Mouse (Mus musculus) midbrain, embryonic 14.5 days (tissue): ENCODE measurements around the gene Gmeb2. TPM values are rescaled to one million over a fixed set of nuclear protein-coding genes. Genes with fewer than 3 reads are reported as not detected.

ENCODE experiments used
- ATAC-seq: fragments of 200-750 bp; cut with Nextera tagmentation; 2 replicates; pipeline ENCODE4 v1.8.0; 2017; ENCODE audit warnings: moderate number of reproducible peaks, moderate library complexity; ENCODE audit not compliant: low FRiP score, low TSS enrichment
- DNase-seq: peaks from one replicate; pipeline ENCODE4 v3.0.0-alpha.2; 2015
- H3K27ac ChIP-seq: fragments of 300-500 bp; sonication (generic); replicated peaks from 2 replicates; pipeline ENCODE4 v1.5.1; 2014; ENCODE audit warnings: mild to moderate bottlenecking, low read depth, low read length, moderate library complexity
- H3K27me3 ChIP-seq: fragments of 300-500 bp; sonication (generic); 2 replicates; pipeline ENCODE4 v1.6.1; 2014; ENCODE audit warnings: low read length, control low read depth, mixed read lengths; ENCODE audit not compliant: control insufficient read depth, insufficient read depth
- H3K36me3 ChIP-seq: fragments of 300-500 bp; sonication (generic); 2 replicates; pipeline ENCODE4 v1.6.1; 2014; ENCODE audit warnings: low read length, control low read depth; ENCODE audit not compliant: control insufficient read depth, insufficient read depth
- H3K4me1 ChIP-seq: fragments of 300-500 bp; sonication (generic); 2 replicates; pipeline ENCODE4 v1.6.1; 2014; ENCODE audit warnings: mild to moderate bottlenecking, antibody characterized with exemption, low read length, control low read depth; ENCODE audit not compliant: control insufficient read depth, insufficient read depth
- H3K4me2 ChIP-seq: fragments of 300-500 bp; sonication (generic); 2 replicates; pipeline ENCODE4 v1.6.1; 2014; ENCODE audit warnings: mild to moderate bottlenecking, low read length, moderate library complexity
- H3K4me3 ChIP-seq: fragments of 300-500 bp; sonication (generic); replicated peaks from 2 replicates; pipeline ENCODE4 v1.5.1; 2014; ENCODE audit warnings: low read depth, low read length
- H3K9ac ChIP-seq: fragments of 300-500 bp; sonication (generic); replicated peaks from 2 replicates; pipeline ENCODE4 v1.6.1; 2014; ENCODE audit warnings: mild to moderate bottlenecking, low read length, moderate library complexity
- H3K9me3 ChIP-seq: fragments of 300-500 bp; sonication (generic); 2 replicates; pipeline ENCODE4 v1.6.1; 2016; ENCODE audit warnings: low read length, control low read depth, mixed read lengths; ENCODE audit not compliant: control insufficient read depth
- WGBS: fragments of 180-500 bp; shearing (Covaris S2); extraction: QIAGEN DNeasy Blood & Tissue Kit; methylation state at CpG from one replicate; pipeline ENCODE4 v1.1.7; 2014; 5-methylcytosine and 5-hydroxymethylcytosine counted together
- polyA plus RNA-seq: library from polyadenylated mRNA; unstranded; fragments of >200 nt; fragmentation: Nextera tagmentation; extraction: Ambion mirVana; gene quantifications from 2 replicates; pipeline ENCODE4 v1.2.1, GENCODE M21; 2014

Gmeb2 gene
- polyA plus RNA-seq, 1 experiment from 2014 or later = 19.5 TPM

DNA sequence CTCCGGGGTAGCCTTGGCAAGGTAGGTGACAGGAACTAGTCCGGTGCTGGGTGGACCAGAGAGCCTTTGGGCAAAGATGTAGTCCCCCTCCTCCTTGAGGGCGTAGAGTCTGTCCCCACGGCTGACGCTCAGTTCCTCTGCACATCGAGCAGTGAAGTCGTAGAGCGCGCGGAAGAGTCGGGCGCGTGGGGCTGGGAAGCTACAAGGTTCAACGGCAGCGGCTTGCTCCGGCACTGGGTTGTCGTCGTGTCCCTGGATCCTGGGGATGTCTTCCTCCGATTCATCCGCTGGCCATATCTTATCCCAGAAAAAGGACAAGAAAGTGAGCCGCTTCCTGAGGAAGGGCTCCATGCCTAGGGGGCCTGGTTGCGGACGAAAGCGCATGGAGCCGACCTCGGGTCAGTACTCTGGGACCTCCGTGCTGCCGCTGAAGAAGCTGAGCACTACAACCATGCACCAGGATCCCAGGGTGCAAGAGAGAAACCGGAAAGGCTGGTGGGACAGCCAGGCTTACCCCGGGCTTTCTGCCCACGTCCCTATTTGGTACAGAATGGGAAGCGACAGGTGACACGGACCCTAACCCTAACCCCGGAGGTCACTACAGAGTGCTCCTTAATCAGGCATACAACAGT is 75.3 kb downstream of the Gmeb2 start:
- H3K27me3 ChIP-seq = peaks cover 27% of the 10 kb centered on the region
- 3% methylated on average over 34 of the region's 34 CpGs for WGBS
- no peaks in the 10 kb centered on the region for H3K9me3 ChIP-seq
- no peak overlapping the region for H3K27ac ChIP-seq
- H3K4me3 ChIP-seq = peak overlapping the region; percentile 18; the same call in 1 of the 2 replicates
- no peak for ATAC-seq
- H3K36me3 ChIP-seq = no peaks in the 10 kb centered on the region
- peak; percentile 36 for DNase-seq
- peak overlapping the region; percentile 41 for H3K4me2 ChIP-seq
- peaks cover 12% of the 10 kb centered on the region; the same call in 1 of the 2 replicates for H3K4me1 ChIP-seq
- no peak overlapping the region for H3K9ac ChIP-seq

DNA sequence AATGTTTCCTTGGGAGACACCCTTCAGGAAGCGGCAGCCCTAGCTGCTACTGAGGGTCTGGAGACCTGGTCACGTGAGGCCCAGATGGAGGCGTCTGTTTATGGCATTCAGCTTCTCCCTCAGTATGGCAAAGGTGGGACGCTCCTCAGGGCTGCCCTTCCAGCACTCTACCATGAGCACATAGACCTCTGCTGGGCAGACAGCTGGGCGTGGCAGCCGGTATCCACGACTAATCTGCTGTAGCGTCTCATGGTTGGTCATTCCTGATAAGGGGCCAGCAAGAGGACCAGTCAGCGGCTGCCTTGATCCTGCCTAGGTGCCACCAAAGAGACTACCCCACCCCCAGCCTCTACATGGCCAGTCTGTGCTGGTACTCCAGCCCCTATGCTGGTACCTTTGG is 81.7 kb downstream of the Gmeb2 start:
- Histone ChIP-seq H3K36me3 (no peaks in the 10 kb centered on the region), H3K4me3 (no peak overlapping the region), H3K4me2 (no peak overlapping the region), H3K4me1 (no peaks in the 10 kb centered on the region), H3K27ac (no peak overlapping the region), H3K9ac (no peak overlapping the region), H3K9me3 (no peaks in the 10 kb centered on the region), H3K27me3 (peaks cover 2% of the 10 kb centered on the region; the same call in 1 of the 2 replicates)
- WGBS = 83% methylated on average over 9 of the region's 9 CpGs
- ATAC-seq (no peak), DNase-seq (no peak)

DNA sequence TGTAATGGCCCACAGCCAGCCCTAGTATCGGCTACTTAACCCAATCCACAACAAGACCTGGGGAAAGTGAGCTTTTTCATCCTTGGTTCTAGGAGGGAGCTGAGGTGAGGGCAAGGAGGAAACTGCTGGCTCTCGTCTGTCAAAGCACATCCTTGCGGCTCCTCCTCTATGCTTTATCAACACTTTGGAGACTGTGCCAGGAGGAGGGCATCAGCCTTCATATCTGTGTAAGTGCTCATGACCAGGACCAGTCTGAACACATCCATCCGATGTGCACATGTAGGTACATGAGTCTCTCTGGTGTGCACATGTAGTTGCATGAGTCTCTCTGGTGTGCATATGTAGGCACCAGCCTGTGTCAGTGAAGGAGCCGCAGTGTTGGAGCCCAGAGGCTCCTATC is 82.2 kb downstream of the Gmeb2 start:
- Histone ChIP-seq H3K27me3 (no peaks in the 10 kb centered on the region), H3K27ac (no peak overlapping the region), H3K9me3 (no peaks in the 10 kb centered on the region), H3K4me3 (no peak overlapping the region), H3K4me1 (no peaks in the 10 kb centered on the region), H3K4me2 (no peak overlapping the region), H3K9ac (no peak overlapping the region), H3K36me3 (no peaks in the 10 kb centered on the region)
- DNase-seq = no peak
- WGBS = 91% methylated on average over 5 of the region's 5 CpGs
- ATAC-seq = no peak

DNA sequence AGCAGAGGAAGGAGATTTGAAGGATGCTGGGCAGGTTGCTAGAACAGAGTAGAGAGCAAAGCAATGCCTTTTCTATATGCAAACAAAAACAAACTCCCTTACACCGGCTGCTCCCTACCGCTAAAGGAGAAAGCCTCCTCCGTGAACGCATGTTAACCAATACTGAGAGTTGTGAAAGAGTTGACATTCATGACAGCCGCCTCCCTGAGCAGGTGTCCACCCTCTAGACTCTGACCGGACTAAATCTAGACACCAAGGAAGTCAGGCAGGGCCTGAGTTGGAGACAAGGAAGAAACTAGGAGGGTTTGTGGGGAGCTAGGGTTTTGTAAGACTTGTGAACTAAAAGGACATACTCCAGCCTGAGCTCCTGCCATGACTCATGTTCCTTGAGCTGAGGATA is 84.9 kb downstream of the Gmeb2 start:
- H3K9me3 ChIP-seq = no peaks in the 10 kb centered on the region
- no peak for DNase-seq
- no peak overlapping the region for H3K9ac ChIP-seq
- H3K4me3 ChIP-seq = no peak overlapping the region
- H3K27ac ChIP-seq = no peak overlapping the region
- H3K27me3 ChIP-seq = no peaks in the 10 kb centered on the region
- no peak overlapping the region for H3K4me2 ChIP-seq
- no peaks in the 10 kb centered on the region for H3K4me1 ChIP-seq
- ATAC-seq = no peak
- no peaks in the 10 kb centered on the region for H3K36me3 ChIP-seq
- WGBS = 84% methylated on average over 6 of the region's 6 CpGs

DNA sequence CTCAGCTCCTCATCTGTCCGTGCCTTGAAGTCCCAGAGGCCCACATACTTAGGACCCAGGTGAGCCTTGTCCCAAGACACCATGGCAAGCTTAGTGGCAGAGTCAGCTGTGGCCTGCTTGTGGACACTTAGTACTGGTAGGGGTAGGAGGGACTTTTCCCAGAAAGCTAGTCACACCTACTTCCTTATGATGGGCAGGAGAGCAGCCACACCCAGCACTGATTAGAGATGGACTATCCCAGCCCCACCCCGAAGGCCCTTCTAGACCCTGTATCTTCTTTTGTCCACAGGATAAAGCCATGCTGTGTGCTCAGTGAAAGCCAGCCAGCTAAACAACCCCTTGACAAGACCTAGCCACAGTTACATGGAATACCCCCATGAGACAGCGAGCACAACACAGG is 85.4 kb downstream of the Gmeb2 start, which contains the start of gene Ptk6:
Ptk6 (minus strand) TSS at position 368 of the 400 bp plus-strand sequence.
- no peak for DNase-seq
- ATAC-seq = no peak
- H3K4me3 ChIP-seq = no peak within 1 kb of the TSS
- H3K4me2 ChIP-seq = no peak within 1 kb of the TSS
- no peaks in the 10 kb centered on the region for H3K4me1 ChIP-seq
- no peaks in the 10 kb centered on the region for H3K36me3 ChIP-seq
- H3K9me3 ChIP-seq = no peaks in the 10 kb centered on the region
- no peak within 1 kb of the TSS for H3K27ac ChIP-seq
- H3K9ac ChIP-seq = no peak within 1 kb of the TSS
- no peaks in the 10 kb centered on the region for H3K27me3 ChIP-seq
- WGBS = 84% methylated on average over 3 of the region's 3 CpGs

DNA sequence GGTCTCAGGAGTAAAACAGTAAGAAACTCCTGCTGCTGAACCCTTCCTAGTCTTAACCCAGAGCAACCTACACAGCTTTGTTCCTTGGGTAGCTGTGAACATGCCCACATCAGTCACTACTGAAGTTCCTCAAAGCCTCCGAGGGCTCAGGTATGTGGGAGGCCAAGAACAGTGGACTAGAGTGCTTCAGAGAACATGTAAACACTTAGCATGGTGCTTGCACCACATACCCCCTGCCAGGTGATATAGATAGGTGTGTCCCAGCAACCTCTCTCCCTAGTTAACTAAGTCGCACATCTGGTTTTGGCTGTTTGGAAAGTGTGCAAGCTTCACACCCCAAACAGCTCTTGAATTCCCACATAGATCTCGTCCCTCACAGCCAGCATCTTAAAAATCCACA is 86.2 kb downstream of the Gmeb2 start:
- 90% methylated on average over 3 of the region's 3 CpGs for WGBS
- Histone ChIP-seq H3K4me3 (no peak overlapping the region), H3K36me3 (no peaks in the 10 kb centered on the region), H3K4me2 (no peak overlapping the region), H3K27me3 (no peaks in the 10 kb centered on the region), H3K27ac (no peak overlapping the region), H3K9ac (no peak overlapping the region), H3K4me1 (no peaks in the 10 kb centered on the region), H3K9me3 (no peaks in the 10 kb centered on the region)
- ATAC-seq (no peak), DNase-seq (no peak)

Other genes with a start within 250 kb of the Gmeb2 start
- gene Chrna4, start 244.5 kb downstream of the Gmeb2 start, polyA plus RNA-seq = 50.8 and 52.6 TPM in 2 replicates
- gene Kcnq2, start 152.7 kb downstream of the Gmeb2 start, polyA plus RNA-seq = 52.0 and 52.4 TPM in 2 replicates
- gene Eef1a2, start 131.0 kb downstream of the Gmeb2 start, polyA plus RNA-seq = 12.7 and 14.1 TPM in 2 replicates
- gene Ppdpf, start 100.8 kb downstream of the Gmeb2 start, polyA plus RNA-seq = 442 and 539 TPM in 2 replicates
- gene Ptk6, start 85.2 kb downstream of the Gmeb2 start, polyA plus RNA-seq = not detected in 2 replicates
- gene Srms, start 74.8 kb downstream of the Gmeb2 start, polyA plus RNA-seq = 0.11 and 0.16 TPM in 2 replicates
- 0.39 and 0.49 TPM in 2 replicates for gene Fndc11, start 68.0 kb downstream of the Gmeb2 start, polyA plus RNA-seq
- gene Helz2, start 46.0 kb downstream of the Gmeb2 start, polyA plus RNA-seq = 0.19 and 0.39 TPM in 2 replicates
- gene Stmn3, start 26.5 kb upstream of the Gmeb2 start, polyA plus RNA-seq = 1,182 and 1,543 TPM in 2 replicates
- 40.3 and 46.9 TPM in 2 replicates for gene Rtel1, start 31.7 kb upstream of the Gmeb2 start, polyA plus RNA-seq
- gene Zgpat, start 76.9 kb upstream of the Gmeb2 start, polyA plus RNA-seq = 65.0 and 67.7 TPM in 2 replicates
- gene Arfrp1, start 77.4 kb upstream of the Gmeb2 start, polyA plus RNA-seq = 65.8 and 76.2 TPM in 2 replicates
- gene Lime1, start 92.0 kb upstream of the Gmeb2 start, polyA plus RNA-seq = 43.7 and 50.1 TPM in 2 replicates
- 18.8 and 22.2 TPM in 2 replicates for gene Zbtb46, start 171.4 kb upstream of the Gmeb2 start, polyA plus RNA-seq
- 0.12 TPM in 1 of 2 replicates, not detected in the other for gene Abhd16b, start 205.2 kb upstream of the Gmeb2 start, polyA plus RNA-seq
- 102 and 112 TPM in 2 replicates for gene Tpd52l2, start 209.1 kb upstream of the Gmeb2 start, polyA plus RNA-seq
- 189 and 233 TPM in 2 replicates for gene Dnajc5, start 232.4 kb upstream of the Gmeb2 start, polyA plus RNA-seq